Mouse (Mus musculus): Measurements from ENCODE around the gene Trim11.

Gene Trim11

DNA sequence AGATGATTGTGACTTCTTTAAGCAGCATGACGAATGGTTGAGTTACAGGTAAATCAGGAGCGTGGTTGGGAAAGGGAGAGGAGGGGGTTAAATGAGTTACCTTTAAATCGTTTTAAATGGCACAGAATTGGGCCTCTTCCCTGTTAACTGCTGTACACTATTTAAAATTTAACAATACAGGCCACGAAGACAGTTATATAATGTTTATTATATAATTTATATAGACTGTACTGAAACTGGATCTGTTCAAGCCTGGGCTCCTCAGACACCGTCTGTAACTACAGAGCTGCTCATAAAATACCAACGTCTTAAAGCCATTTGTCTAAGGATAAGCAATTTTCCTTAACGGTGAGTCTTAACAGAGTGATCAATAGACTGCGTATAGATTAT, 22.0 kb upstream of the Trim11 start:
- no peak for DNase-seq (ENCODE audit: low read depth, low spot score)

GRCm38 (mm10) chr11:58957226-58957914, 20.5 kb upstream of the Trim11 start:
- DNase-seq (ENCODE audit: low read depth, low spot score), result no peak

DNA sequence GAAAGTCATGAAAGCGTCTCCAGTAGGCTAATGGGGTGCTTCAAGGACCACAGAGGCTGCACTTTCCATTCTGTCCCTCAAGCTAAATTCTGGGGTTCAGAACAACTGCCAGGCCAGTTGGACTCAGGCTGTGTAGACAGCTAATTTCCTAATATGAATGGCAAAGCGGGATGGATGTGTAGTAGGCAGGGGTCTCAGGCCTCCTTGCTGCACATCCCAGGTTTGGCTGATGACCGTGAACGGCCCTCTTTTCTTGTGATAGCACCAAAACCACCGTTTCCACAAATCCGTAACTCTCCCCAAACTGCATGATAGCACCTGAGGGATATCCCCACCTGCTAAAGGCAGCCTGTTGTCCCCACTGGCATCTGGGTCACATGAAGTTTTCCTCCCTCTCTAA, 19.4 kb upstream of the Trim11 start:
- no peak for DNase-seq (ENCODE audit: low read depth, low spot score)

GRCm38 (mm10) chr11:58959186-58959825, 18.6 kb upstream of the Trim11 start:
- DNase-seq (ENCODE audit: low read depth, low spot score), result peak; percentile 21

DNA sequence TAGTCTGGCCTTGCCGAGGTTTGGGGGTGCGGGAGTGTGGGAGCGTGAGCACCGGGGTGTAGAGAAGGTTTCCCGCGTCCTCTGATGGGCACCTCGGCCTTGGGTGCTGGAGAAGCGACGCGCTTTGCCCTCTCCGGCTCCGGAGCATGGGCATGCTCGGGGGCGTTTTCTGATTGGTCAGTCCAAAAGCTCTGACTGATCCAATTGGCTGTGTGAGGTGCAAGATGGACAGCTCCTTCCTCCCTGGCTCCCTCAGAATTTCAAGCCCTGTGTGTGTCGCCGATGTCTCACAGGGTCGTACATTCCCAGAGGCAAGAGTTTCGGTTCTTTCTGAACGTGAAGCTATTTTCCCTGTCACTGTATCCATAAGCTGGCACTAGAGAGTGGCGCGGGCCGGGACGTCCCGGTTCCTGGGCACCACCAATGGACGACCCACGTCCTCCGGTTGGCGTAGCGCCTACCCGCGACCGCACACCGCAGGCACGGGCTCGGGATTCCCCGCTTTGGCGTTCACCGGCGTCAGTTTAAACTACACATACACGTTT, 17.9 kb upstream of the Trim11 start:
- DNase-seq (ENCODE audit: low read depth, low spot score), result peak; percentile 91

- peak; percentile 22 for DNase-seq (ENCODE audit: low read depth, low spot score)
These were observed 16.3 kb upstream of the Trim11 start for GRCm38 (mm10) chr11:58961364-58962177.

- peak; percentile 45 for DNase-seq (ENCODE audit: low read depth, low spot score)
These were observed 14.3 kb upstream of the Trim11 start for GRCm38 (mm10) chr11:58963543-58963942.

DNA sequence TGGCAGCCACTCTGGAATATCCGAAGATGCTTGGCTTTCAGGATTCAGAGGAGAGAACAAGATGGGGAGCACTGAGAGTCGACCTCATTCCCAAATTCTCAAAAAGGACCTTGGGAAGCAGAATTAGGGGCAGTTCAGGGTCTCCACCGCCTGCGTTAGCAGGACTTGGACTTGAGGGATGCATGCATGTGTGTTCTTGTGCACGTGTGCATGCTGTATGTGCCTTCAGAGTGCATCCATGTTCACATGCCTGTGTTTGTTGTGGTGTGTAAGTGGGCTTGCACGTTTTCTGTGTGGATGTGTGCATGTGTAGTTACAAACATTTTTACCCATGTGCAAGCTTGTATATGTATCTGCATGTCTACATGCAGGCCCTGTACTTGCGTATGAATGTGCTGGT, 13.7 kb upstream of the Trim11 start:
- no peak for DNase-seq (ENCODE audit: low read depth, low spot score)

- no peak for DNase-seq (ENCODE audit: low read depth, low spot score)
These were observed 12.7 kb upstream of the Trim11 start for GRCm38 (mm10) chr11:58965001-58965760.

- peak; percentile 69 for DNase-seq (ENCODE audit: low read depth, low spot score)
These were observed 10.5 kb upstream of the Trim11 start for GRCm38 (mm10) chr11:58967346-58967745.

DNA sequence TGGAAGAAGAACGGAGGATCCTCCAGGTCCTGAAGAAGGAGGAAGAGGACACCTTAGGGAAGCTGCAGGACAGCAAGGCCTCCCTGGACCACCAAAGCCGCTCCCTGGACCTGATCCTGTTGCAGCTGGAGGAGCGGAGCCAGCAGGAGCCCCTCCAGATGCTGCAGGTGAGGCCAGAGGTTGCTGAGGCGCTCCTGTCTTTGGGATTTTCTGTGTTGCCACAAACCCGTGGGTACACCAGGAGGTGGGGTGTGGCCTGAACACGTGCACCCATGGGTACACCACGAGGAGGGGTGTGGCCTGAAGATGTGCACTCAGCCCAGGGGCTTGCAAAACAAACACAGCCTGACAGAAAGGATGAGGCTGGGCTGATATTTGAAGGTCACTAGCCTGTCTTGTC, 9.3 kb upstream of the Trim11 start:
- no peak for DNase-seq (ENCODE audit: low read depth, low spot score)

DNA sequence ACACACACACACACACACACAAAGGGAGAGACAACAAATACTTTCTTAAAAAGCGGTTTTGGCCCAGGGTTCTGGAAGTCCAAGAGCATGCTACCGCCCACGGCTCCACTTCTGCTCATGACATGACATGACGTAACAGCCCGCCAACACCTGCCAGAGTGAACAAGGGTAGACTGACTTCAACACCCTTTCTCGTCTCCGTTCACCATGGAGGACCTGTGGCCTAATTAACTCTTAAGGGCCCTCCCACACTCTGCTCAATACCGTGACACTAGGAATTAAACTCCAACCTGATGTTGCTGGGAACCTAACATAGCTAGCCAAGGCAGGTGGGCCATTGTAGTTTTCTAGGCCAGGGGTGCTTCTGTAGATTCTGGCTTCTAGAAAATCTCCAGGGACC, 8.9 kb upstream of the Trim11 start:
- DNase-seq (ENCODE audit: low read depth, low spot score), result no peak

GRCm38 (mm10) chr11:58969659-58970058, 8.2 kb upstream of the Trim11 start:
- DNase-seq (ENCODE audit: low read depth, low spot score), result no peak

DNA sequence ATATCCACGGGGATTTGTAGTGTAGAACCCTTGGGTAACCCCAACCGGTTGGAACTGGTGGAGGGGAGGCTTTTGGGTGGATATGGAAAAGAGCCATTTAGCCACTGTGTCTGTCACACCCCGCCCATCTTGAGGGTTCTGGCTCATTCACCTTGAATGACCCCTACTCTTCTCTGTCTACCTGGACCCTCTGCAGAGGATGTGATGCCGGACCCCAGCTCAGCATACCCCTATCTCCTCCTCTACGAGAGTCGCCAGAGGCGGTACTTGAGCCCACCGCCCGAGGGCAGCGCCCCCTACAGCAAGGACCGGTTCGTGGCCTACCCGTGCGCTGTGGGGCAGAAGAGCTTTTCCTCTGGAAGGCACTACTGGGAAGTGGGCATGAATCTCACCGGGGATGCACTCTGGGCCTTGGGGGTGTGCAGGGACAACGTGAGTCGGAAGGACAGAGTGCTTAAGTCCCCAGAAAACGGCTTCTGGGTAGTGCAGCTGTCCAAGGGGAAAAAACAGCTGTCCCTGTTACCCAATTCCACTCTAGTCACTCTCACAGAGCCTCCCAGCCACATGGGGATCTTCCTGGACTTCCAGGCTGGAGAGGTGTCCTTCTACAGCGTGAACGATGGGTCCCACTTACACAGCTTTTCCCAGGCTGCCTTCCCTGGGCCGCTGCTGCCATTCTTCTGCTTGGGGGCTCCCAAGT, 6.9 kb upstream of the Trim11 start:
- no peak for DNase-seq (ENCODE audit: low read depth, low spot score)

DNA sequence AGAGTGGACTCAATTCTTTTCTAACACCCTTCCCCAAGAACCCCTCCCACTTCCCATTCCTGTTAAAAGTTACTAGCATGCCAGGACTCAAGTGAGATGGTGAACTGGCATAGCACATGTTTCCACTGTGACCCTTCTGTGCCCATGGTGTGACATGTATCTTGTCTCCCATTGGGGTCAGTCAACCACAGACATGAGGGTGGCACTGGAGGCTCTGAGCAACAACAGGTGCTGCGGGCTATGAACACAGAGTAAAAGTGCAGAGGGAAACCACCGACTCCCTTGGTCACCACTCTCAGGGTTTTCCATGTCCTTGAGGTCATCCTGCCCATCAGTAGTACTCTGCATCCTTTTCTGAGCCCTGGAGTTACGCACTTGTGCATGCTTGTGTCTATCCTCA, 6.1 kb upstream of the Trim11 start:
- no peak for DNase-seq (ENCODE audit: low read depth, low spot score)

GRCm38 (mm10) chr11:58974414-58974813, 3.5 kb upstream of the Trim11 start:
- DNase-seq (ENCODE audit: low read depth, low spot score), result no peak

- DNase-seq (ENCODE audit: low read depth, low spot score), result peak; percentile 44
These were observed 743 bp upstream of the Trim11 start for GRCm38 (mm10) chr11:58977150-58977549.

DNA sequence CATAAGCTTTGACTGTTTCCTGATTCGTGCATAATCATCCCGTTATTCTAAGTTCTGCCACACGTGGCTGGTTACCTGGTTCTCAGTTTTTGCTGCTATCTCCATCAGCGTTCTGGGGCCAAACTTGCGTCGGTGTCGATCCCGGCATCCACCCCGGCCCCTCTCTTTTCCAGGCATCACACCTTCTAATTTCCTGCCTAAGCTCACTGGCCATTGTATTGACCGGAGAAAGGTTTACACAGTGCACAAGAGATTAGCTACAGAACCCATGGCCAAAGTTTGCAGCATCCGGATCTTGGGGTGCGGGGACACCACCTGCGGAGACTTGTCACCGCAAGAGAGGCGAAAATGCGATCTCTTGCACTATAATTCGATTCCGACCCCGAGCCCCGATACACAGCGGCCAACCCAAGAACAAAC, 276 bp upstream of the Trim11 start:
- no peak for DNase-seq (ENCODE audit: low read depth, low spot score)

DNA sequence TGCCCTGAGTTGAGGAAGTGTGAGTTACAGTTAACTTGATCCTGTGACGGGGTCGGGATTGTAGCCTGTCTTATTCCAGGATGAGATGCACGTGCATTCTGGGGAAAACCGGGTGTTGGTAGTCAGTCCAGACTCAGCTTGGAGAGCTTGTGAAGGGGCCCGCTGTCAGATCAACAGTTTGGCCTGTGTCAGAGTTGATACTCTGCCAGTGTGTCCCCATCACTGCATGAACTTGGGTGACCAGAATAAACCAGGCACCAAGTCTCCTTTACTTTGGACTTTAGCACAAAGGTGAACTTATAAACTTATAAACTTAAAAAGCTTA, 775 bp downstream of the Trim11 start:
- no peak for DNase-seq (ENCODE audit: low read depth, low spot score)

DNA sequence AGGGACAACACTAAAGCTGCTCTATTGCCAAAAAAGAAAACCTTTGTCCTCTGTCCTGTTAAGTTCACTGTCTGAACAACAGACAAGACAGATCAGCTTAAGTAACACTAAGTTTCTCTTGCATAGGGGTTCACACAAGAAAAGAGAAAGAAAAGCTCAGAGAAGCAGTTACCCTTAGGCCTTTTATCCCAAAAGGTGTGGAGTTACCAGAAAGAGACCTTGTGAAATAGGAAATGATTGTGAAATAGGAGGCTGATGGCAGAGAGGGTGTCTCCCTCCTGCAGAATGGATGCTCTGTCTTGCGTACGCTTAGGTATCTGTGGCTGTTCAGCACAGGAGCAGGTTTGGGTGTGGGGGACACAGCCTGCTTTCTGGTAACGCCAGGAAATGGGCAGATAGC, 1.3 kb downstream of the Trim11 start:
- DNase-seq (ENCODE audit: low read depth, low spot score), result no peak

GRCm38 (mm10) chr11:58979661-58980060, 1.8 kb downstream of the Trim11 start:
- DNase-seq (ENCODE audit: low read depth, low spot score), result no peak

Data from CD4-positive, CD25-positive, alpha-beta regulatory T cell, adult 2 months (primary cell).